Mouse (Mus musculus) embryo, embryonic 9.5 days (tissue): Measurements from ENCODE around the gene Ifi203.
"Not testable (repeated sequence)": the region's sequence is repeated elsewhere in the genome, so short reads cannot be mapped to it uniquely, and the experiment has no call there.

Experiments
- DNase-seq: peaks from one replicate; pipeline ENCODE4 v3.0.0-alpha.2; 2017; ENCODE audit errors: extremely low spot score

The Ifi203 gene

DNA sequence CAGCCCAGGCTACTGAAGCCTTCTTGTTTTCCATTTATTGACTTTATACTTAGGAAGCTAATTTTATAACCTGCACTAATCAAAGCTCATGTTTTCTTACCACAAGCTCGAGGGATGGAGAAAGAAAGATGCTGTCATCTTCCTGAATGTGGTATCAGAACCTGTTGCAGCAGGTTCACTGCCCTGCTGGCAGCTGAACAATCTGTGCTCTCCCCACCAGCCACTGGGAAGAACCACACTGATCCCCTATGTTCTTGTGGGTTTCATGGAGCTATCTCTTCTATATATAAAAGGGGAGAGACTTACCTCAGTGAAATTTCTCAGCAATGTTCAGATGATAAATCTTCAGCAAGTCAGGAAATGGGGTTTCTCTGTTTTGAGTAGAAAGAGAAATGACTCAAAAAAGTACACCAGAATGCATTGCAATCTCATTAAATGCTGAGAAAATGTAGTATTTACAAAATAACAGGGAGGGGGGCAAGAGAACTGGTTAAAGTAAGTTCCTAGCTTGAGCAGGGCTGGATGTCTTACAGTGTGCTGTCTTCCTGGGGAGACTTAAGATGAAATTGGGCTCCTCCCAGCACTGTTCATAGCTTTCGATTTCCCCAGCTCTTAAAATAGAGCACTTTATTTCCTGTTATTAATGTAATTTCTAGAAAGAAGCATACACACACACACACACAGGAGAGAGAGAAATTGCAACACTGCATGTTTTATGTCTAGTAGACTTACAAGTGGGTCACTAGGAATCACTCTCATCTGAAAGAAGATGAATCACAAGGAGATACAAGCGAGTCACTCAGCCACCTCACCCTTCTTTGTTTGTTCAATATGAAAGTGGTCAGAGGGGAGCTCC is at the start of gene Ifi203, which contains the start of gene Mndal:
Gene Ifi203, minus strand, starts transcription at position 749 of the 856 bp plus-strand sequence.
Gene Mndal, minus strand, starts transcription at position 568 of the 856 bp plus-strand sequence.
- not testable (repeated sequence) for DNase-seq

DNA sequence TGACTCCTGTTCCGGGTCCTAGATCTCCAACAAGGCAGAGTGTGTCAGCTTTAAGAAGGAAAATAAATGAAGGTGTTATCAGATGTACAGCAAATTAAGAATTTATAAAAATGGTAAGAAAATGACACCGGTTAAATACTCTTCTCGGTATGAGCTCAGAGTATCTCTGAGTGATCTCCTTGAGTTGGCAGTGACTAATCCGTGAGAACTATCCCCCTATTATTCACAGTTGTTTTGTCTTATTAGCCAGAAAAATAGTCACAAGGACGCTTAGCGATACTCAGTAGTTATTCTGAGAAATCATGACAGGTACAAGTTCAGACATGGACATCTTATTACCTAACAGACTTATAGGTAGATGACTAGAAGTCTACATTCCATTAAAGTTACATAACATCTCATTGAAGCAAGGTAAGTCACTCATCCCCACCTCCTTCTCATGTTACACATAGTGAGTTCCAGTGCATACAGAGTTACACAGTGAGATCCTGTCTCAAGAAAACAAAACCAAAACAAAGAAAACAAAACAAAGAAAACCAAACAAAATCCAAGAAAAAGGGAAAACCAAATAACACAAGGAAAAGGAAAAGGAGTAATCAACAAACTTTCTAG is 40.3 kb upstream of the Ifi203 start, which contains the start of gene Ifi202b:
Gene Ifi202b, minus strand, starts transcription at position 51 of the 612 bp plus-strand sequence.
- DNase-seq: not testable (repeated sequence)

DNA sequence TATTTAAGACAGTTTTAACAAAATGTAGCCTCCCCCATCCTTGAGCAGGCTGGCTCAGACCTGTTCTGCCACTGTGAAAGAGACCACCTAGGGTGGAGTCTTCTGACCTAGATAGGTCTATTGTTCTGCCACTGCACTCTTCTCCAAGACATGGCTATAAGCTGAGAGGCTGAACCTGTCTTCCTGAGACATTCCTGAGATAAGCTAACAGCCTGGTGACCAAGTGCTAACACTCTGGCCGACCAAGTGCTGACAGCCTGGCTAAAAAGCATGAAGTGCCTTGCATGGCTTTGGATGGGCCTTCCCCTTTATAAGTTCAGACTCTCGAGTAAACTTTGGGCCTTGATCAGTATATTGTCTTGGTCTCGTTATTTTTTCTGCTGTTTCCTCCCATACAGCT is 38.6 kb upstream of the Ifi203 start:
- DNase-seq: not testable (repeated sequence)

DNA sequence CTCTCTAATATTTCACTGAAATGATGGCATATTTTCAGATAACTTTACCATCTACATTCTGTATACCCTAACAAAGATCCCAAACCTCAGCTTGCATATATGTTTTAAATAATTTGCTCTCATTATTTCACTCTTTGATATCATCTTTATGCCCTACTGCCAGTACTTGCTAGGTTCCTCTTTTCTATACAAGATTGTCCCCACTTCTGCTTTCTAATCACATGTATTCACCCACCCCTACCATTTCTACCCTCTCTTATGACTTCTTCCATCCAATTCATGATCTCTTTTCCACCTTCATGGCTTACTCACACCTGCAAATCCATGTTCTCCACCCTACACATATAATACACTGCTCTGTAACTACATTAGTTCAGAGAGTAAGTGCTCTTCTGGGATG is 35.1 kb upstream of the Ifi203 start:
- DNase-seq: no peak

DNA sequence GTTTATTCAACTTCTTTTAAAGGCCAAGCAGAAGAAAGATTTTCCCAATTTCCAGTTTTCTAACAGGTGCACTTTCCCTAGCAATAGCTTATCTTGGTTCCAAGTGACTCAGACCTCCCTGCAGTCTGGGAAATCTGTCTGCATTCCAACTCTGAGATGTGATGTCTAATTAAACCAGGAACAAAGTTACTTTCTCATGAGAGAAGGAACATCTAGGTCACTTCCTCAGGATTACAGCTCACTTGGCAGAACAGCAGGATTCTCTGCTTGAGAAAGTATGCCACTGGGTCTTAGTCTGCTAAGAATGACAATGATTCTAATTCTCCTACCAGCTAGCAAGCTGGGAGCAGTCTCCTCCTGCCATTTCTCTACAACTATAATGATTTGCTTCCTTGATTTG is 30.6 kb upstream of the Ifi203 start:
- no peak for DNase-seq

DNA sequence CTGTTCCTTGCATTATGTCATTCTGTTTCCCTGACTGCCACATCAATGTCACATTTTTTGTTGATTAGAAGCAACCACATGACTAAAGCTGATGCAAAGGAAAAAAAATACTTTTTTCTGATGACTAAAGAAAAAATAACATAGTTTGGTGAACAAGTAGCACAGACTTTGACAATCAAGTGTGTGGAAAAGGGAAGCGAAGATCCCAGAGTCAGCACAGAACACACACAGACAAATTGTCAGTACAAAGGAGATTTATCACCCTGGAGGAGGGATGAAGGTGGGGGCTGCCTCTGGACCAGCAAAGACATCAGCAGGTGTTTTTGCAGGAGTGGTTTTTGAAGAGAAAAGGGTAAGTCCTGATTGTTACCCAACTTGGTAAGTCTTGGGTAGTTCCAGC is 19.0 kb upstream of the Ifi203 start:
- DNase-seq: not testable (repeated sequence)

DNA sequence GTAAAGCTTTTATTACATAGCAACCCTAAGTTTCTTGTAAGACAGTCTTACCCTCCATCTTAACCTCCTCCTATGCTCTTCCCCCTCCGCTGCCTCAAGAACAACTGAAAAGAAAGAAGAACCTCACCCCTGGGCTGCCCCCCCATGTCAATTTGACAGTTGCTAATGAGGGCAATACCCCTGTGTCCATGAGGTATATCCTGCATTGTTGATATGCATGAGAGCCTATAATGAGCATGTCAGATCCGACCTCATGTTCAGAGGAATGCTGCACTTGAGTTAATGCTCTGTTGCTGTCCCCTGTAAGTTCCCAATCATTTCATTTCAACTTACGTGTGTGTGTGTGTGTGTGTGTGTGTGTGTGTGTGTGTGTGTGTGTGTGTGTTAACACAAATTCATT is 17.5 kb upstream of the Ifi203 start:
- not testable (repeated sequence) for DNase-seq

DNA sequence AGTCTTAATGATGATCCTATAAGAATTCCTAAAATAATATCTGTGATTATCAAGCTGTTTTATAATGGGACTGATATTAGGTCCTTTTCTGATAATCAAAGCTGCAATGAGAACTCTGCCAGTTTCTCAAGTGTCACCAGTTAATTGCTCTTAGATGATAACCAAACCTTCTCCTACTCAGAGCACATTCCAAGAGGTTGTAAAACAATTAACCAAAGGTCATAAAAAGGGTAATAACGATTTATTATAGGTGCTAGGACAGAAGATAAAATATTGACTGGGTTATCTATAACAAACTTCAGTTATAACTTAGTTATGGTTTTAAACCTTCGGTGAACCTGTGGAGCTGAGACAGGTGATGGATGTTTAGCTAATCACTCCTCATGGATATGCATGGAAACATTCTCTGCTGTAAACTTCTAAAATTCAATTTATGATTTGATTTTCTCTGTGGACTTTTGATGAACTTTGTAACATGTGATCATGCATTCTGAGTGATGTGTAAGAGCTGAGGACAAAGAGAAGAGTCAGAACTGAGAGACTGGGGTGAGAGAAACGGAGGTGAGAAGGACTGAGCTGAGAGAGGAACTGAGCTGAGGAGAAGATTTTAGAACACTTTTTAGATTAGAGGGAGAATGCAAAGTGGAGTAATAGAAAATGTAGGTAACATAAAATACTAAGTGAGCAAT is 13.5 kb upstream of the Ifi203 start:
- DNase-seq: not testable (repeated sequence)

DNA sequence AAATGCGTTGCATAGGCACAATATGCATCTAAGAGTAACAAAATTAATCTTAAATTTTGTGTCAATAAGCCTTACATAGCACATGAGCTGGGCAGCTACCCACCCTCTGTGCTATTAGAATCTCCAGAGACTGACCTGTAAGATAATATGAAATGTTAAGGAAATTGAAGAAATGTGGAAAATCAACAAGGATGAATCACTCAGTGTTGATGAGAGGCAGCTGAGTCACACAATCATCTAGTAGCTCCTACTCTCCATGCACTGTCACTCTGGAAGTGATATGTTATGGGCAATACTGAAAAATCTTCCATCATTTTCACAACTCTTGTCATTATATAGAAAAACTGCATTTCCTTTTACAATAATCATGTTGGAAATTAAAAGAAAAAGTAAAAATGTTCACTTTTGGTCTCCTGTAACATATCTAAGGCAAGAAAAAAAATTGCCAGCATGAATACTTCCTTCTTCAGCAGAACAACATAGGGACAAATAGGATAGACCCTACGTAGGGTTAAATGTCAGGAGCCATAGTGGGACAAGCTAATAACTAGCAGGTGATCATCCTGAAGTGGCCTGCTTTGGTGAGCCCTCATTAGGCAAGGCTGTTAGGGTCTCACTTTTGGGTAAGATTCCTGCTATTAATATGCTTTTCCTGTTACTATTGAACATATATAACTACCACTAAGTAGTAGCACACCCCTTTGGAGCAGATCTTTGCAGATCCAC is 12.8 kb upstream of the Ifi203 start:
- DNase-seq: no peak

DNA sequence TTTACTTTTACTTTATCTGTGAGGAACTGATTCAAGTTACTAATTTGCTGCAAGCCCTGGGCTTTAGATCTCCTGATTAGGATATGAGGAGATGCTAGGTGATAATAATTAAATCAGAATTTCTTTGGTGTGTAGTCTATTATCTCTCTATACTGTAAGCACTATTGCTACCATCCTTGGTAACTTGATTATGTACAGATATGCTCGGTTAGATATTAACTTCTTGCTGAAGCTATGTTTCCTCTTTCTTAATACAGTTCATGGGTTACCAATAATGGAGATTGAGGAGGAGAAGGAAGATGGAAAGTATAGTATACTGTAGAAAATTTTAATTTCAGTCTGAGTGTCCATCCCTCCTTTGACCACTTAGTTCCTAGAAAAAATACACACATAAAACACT is 11.1 kb upstream of the Ifi203 start:
- no peak for DNase-seq

DNA sequence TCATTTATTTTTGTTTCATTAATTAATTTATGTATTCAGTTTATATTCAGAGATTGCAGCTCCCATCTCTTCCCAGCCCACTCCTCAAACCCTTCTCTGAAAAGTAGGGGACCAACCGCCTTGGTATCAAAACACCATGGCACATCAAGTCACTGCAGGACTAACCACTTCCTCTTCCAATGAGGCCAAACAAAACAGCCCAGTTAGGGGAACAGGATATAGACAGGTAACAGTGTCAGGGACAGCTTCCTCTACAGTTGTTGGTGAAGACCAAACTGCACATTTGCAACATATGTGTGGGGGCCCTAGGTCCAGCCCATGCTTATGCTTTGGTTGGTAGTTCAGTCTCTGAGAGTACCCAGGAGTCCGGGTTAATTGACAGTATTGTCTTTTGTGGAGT is 6.6 kb upstream of the Ifi203 start:
- not testable (repeated sequence) for DNase-seq

DNA sequence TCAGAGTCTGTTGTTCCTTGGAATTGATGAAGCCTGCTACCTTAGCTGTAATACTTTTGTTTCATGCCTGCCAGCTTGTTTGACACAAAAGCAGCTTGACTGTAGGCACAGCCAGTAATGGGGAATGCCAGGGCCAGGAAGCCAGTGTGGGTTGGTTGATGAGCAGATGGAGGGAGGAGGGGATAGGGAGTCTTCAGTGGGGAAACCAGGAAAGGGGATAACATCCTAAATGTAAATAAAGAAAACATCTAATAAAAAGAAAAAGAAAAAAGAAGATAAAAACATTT is 251 bp upstream of the Ifi203 start:
- DNase-seq: not testable (repeated sequence)

DNA sequence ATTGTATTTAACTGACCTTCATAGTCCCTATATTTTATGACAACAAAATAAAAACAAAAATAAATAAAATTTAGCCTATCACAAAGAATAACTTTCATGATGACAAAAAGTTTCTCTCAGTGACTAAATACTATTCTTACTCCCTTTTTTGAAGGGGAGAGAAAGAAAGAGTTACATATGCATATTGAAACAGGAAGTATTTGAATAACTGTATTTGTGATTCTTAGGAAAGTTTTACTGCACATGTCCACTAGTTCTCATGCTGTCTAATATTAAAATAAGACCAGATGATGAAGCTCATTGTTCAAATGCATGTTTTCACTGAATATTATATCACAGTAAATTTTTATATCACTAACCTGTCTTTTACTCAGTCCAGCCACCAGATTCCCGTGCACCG is 950 bp downstream of the Ifi203 start:
- not testable (repeated sequence) for DNase-seq

DNA sequence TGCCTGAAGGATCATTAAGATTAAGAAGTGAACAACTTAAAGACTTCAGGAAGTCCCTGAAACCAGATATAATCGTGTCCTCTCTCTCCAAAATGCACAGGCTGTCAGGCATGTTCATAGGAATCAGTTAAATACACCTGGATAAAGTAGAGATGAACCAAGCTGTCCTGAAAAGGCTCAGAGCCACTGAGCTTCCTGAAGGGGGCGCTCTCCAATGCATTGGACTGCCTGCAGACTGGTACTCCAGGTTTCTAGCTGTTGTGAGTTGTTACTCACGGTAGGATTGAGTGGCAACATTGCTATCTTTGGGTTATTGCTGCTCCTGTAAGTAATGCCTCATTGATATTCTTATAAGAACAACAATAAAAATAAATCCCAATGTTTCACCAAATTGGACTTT is 23.2 kb downstream of the Ifi203 start:
- DNase-seq: not testable (repeated sequence)

DNA sequence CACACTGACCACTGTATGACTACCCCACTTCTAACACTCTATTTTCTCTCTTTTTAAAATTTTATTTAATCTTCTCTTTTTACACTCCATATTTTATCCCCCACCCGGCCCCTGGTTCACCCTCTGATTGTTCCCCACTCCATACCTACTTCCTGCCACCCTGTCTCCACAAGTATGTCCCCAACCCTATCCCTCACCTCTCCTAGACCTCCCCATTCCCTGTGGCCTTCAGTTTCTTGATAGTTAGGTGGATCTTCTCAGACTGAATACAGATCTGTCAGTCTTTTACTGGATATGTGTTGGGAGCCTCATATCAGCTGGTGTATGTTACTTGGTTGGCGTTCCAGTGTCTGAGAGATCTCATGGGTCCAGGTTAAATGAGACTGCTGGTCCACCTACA is 27.9 kb downstream of the Ifi203 start:
- DNase-seq: no peak

DNA sequence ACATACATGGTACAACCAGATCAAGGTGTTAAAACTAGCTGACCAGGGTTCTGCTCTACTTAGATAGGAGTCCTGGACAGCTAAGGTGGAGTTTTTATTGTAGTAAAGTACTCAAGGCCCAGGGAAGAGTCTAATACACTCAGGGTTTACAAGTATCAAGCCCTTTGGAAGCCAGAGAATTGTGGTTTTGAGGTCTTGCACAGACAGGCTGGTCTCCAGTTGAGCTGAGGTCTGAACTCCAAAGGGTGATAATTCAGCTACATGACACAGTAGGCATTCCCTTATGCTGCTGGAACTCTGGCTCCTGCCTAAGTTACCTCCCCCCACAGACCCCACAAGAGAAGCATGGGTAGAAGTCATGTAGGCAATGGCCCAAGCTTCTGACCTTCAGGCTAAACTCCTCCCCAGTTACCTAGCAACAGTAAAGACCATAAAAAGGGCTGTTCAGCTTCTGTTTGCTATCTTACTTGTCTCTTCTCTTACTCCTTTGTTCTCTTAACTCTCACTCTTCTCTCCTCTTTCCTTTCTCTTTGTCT is 29.1 kb downstream of the Ifi203 start:
- not testable (repeated sequence) for DNase-seq

DNA sequence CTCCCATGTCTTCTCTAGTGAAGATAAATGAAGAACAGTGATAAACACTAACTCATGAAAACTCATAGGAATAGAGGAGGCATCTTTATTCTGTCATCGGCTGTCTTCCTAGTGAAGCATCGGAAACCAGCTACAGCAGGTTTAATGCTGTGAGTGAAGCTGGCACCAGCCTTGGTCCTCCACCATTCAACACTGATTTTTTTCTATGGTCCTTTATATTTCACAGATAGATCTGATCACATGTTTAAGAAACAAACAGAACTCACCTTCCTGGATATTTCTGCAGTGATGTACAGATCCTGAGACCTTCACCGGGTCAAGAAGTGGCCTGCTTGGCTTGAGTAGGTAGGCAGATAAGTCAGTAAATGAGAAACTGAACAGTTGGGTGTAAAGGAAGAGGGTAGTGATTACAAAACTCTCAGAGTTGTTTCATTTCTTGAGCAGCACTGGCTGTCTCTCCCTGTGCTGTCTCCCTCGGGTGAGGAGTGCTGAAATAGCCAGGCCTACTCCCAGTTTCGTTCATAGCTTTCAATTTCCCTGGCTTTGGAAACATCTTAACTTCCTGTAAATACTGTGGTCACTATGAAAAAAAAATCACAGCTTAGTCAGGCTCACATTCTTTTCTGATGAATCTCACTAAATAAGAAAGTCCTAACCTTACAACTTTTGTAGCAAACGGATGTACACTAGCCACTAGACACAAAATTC is 29.8 kb downstream of the Ifi203 start, which contains the start of gene Ifi211:
Gene Ifi211, minus strand, starts transcription at position 499 of the 708 bp plus-strand sequence.
- DNase-seq: not testable (repeated sequence)

DNA sequence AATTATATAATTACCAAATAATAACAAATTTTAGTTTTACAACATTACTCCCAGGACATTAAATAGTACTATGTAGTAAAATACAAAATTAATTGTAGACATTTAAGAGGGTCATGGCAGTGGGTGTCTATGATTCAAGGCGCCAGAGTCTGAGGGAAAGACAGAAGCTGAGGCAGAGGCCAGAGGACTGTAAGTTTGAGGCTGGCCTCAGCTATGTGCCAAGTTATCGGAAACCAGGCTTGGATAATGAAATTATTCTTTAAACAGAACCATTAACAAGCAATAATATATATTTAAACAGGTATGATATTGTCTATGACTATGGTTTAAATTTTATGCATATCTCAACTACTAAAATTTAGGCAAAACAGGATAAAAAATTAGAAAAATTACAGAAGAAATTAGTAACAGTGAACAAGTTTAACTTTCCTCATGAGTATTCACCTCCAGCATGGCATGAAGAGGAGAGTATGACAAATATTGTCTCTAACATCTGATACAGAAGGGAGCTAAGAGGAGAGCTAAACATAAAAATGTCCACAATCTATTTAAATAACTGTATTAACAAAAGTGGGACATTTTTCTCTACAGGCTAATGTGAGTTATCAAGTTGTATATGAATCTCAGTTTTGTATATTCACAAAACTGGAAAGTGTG is 30.5 kb downstream of the Ifi203 start:
- DNase-seq: no peak

DNA sequence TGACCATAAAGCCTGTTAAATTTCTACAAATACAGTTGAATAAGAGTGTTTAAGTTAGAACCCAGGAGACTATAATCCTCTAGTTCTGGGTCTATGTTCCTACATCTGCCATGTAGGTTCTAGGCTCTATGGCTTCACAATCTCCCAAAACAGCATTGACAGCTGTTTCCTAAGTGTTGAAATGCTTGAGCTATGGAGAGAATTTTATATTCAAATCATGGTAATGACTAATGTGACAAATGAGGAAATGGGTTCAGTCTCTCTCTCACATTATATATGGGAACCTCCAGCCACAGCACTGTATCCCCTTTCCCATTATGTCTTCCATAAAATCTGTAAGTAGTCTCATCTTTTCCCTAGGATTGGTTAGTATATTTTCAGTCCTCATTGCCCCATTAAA is 34.1 kb downstream of the Ifi203 start:
- DNase-seq: not testable (repeated sequence)

DNA sequence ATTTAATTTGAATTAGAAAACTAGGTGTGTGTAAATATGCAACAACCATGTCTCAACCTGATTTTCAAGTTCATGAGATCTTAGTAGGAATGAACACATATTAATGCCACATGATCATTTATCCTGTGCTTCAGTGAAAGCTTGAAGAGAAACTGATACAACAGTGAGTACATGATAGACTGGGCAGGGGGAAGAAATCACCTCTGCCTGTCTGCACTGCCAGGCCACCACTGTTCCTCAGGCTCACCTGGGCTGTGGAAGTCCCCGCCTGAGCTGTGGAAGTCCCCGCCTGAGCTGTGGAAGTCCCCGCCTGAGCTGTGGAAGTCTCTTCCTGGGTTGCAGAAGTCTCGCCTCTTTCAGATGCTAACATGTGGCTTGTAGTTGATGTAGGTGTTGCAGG is 36.6 kb downstream of the Ifi203 start:
- DNase-seq: not testable (repeated sequence)
